Mouse (Mus musculus): ENCODE data around the gene Hist1h1d. TPM values are rescaled to one million over a fixed set of nuclear protein-coding genes. Genes with fewer than 3 reads are reported as not detected.
"Not testable (repeated sequence)": the region's sequence is repeated elsewhere in the genome, so short reads cannot be mapped to it uniquely, and the experiment has no call there.

Hist1h1d gene
- polyA plus RNA-seq, 1 experiment from 2014 or later, result 0.09 TPM

- peak overlapping the region; percentile 90 for H3K27ac ChIP-seq (replicated peaks)
- 54% methylated on average over 8 of the region's 8 CpGs for WGBS
- H3K27me3 ChIP-seq (replicated peaks), result no peaks in the 10 kb centered on the region
- no peaks in the 10 kb centered on the region for H3K36me3 ChIP-seq
- H3K9ac ChIP-seq (replicated peaks), result no peak overlapping the region; the same call in 1 of the 2 replicates
- no peaks in the 10 kb centered on the region for H3K9me3 ChIP-seq (replicated peaks)
- H3K4me3 ChIP-seq (replicated peaks), result peak overlapping the region; percentile 49
- H3K4me1 ChIP-seq, result peaks cover 32% of the 10 kb centered on the region
- peak overlapping the region; percentile 68 for H3K4me2 ChIP-seq
- ATAC-seq (ENCODE audit: low FRiP score), result no peak
These were observed 839 bp upstream of the Hist1h1d start for GRCm38 (mm10) chr13:23551931-23552914.

GRCm38 (mm10) chr13:23554393-23554792 lies 1.3 kb downstream of the Hist1h1d start:
- Histone ChIP-seq H3K4me1 (peaks cover 32% of the 10 kb centered on the region), H3K4me2 (peak overlapping the region; percentile 99), H3K9ac (replicated peaks) (peak overlapping the region; percentile 64; the same call in 1 of the 2 replicates), H3K4me3 (replicated peaks) (peak overlapping the region; percentile 51), H3K27ac (replicated peaks) (peak overlapping the region; percentile 87), H3K9me3 (replicated peaks) (no peaks in the 10 kb centered on the region), H3K27me3 (replicated peaks) (no peaks in the 10 kb centered on the region), H3K36me3 (no peaks in the 10 kb centered on the region)
- no peak for ATAC-seq (ENCODE audit: low FRiP score)
- WGBS, result 26% methylated on average over 9 of the region's 9 CpGs

- peak; percentile 77 for ATAC-seq (ENCODE audit: low FRiP score)
- Histone ChIP-seq H3K4me2 (peak overlapping the region; percentile 99), H3K4me3 (replicated peaks) (peak overlapping the region; percentile 51), H3K27me3 (replicated peaks) (no peaks in the 10 kb centered on the region), H3K9ac (replicated peaks) (peak overlapping the region; percentile 64), H3K36me3 (no peaks in the 10 kb centered on the region), H3K9me3 (replicated peaks) (no peaks in the 10 kb centered on the region), H3K4me1 (peaks cover 32% of the 10 kb centered on the region), H3K27ac (replicated peaks) (peak overlapping the region; percentile 87)
- WGBS, result 0% methylated on average over 54 of the region's 54 CpGs
These were observed 2.1 kb downstream of the Hist1h1d start for GRCm38 (mm10) chr13:23554925-23555838.

- no peaks in the 10 kb centered on the region for H3K36me3 ChIP-seq
- H3K4me1 ChIP-seq, result peaks cover 30% of the 10 kb centered on the region
- peak overlapping the region; percentile 64 for H3K9ac ChIP-seq (replicated peaks)
- no peaks in the 10 kb centered on the region for H3K27me3 ChIP-seq (replicated peaks)
- WGBS, result under 1% methylated on average over 18 of the region's 18 CpGs
- peak overlapping the region; percentile 51 for H3K4me3 ChIP-seq (replicated peaks)
- H3K27ac ChIP-seq (replicated peaks), result peak overlapping the region; percentile 87
- peak overlapping the region; percentile 99 for H3K4me2 ChIP-seq
- H3K9me3 ChIP-seq (replicated peaks), result no peaks in the 10 kb centered on the region
- ATAC-seq (ENCODE audit: low FRiP score), result peak; percentile 87
These were observed 2.9 kb downstream of the Hist1h1d start for GRCm38 (mm10) chr13:23555839-23556416.

GRCm38 (mm10) chr13:23556906-23557305 lies 3.8 kb downstream of the Hist1h1d start:
- H3K4me2 ChIP-seq, result peak overlapping the region; percentile 99; the same call in 1 of the 2 replicates
- WGBS, result 75% methylated on average over 3 of the region's 3 CpGs
- H3K27ac ChIP-seq (replicated peaks), result peak overlapping the region; percentile 54; the same call in 1 of the 2 replicates
- peaks cover 29% of the 10 kb centered on the region for H3K4me1 ChIP-seq
- H3K27me3 ChIP-seq (replicated peaks), result no peaks in the 10 kb centered on the region
- H3K9ac ChIP-seq (replicated peaks), result no peak overlapping the region
- H3K36me3 ChIP-seq, result no peaks in the 10 kb centered on the region
- ATAC-seq (ENCODE audit: low FRiP score), result no peak
- H3K4me3 ChIP-seq (replicated peaks), result no peak overlapping the region
- no peaks in the 10 kb centered on the region for H3K9me3 ChIP-seq (replicated peaks)

- not testable (repeated sequence) for H3K9me3 ChIP-seq (replicated peaks); H3K9ac ChIP-seq (replicated peaks); H3K36me3 ChIP-seq; ATAC-seq (ENCODE audit: low FRiP score); H3K27me3 ChIP-seq (replicated peaks); H3K4me3 ChIP-seq (replicated peaks); H3K27ac ChIP-seq (replicated peaks); H3K4me2 ChIP-seq
- 32% methylated on average over 2 of the region's 2 CpGs for WGBS
- H3K4me1 ChIP-seq, result peaks cover 18% of the 10 kb centered on the region
These were observed 7.6 kb downstream of the Hist1h1d start for GRCm38 (mm10) chr13:23560699-23561098.

GRCm38 (mm10) chr13:23561531-23561882 lies 8.4 kb downstream of the Hist1h1d start:
- WGBS, result 0% methylated on average over 2 of the region's 5 CpGs
- peak overlapping the region; percentile 67; the same call in 1 of the 2 replicates for H3K9ac ChIP-seq (replicated peaks)
- peak overlapping the region; percentile 97 for H3K27ac ChIP-seq (replicated peaks)
- not testable (repeated sequence) for ATAC-seq (ENCODE audit: low FRiP score); H3K9me3 ChIP-seq (replicated peaks); H3K27me3 ChIP-seq (replicated peaks); H3K36me3 ChIP-seq
- H3K4me2 ChIP-seq, result peak overlapping the region; percentile 84
- H3K4me3 ChIP-seq (replicated peaks), result peak overlapping the region; percentile 49
- peaks cover 14% of the 10 kb centered on the region for H3K4me1 ChIP-seq

- H3K27me3 ChIP-seq (replicated peaks); H3K9me3 ChIP-seq (replicated peaks); H3K36me3 ChIP-seq; H3K4me1 ChIP-seq: not testable (repeated sequence)
- Histone ChIP-seq H3K27ac (replicated peaks) (peak within 1 kb of the TSS; percentile 97), H3K9ac (replicated peaks) (peak within 1 kb of the TSS; percentile 67), H3K4me2 (peak within 1 kb of the TSS; percentile 84), H3K4me3 (replicated peaks) (peak within 1 kb of the TSS; percentile 49)
- 2% methylated on average over 58 of the region's 67 CpGs for WGBS
- ATAC-seq (ENCODE audit: low FRiP score), result peak; percentile 95
These were observed 9.0 kb downstream of the Hist1h1d start, which contains the start of gene Hist1h3e for GRCm38 (mm10) chr13:23561883-23562659. Gene Hist1h3e, minus strand, starts transcription at chr13:23562369.

- WGBS, result 2% methylated on average over 18 of the region's 18 CpGs
- H3K36me3 ChIP-seq, result no peaks in the 10 kb centered on the region
These were observed 9.8 kb downstream of the Hist1h1d start for GRCm38 (mm10) chr13:23562699-23563462.

GRCm38 (mm10) chr13:23564482-23564881 lies 11.4 kb downstream of the Hist1h1d start:
- peak overlapping the region; percentile 97 for H3K27ac ChIP-seq (replicated peaks)
- H3K27me3 ChIP-seq (replicated peaks), result no peaks in the 10 kb centered on the region
- H3K4me1 ChIP-seq, result peaks cover 10% of the 10 kb centered on the region; the same call in 1 of the 2 replicates
- no peak overlapping the region for H3K9ac ChIP-seq (replicated peaks)
- H3K4me3 ChIP-seq (replicated peaks), result no peak overlapping the region
- no peaks in the 10 kb centered on the region for H3K36me3 ChIP-seq
- 95% methylated on average over 2 of the region's 2 CpGs for WGBS
- no peaks in the 10 kb centered on the region for H3K9me3 ChIP-seq (replicated peaks)
- no peak for ATAC-seq (ENCODE audit: low FRiP score)
- H3K4me2 ChIP-seq, result no peak overlapping the region

More at GRCm38 (mm10) chr13:23562699-23563462, 9.8 kb downstream of the Hist1h1d start:
- Histone ChIP-seq H3K27ac (replicated peaks) (peak overlapping the region; percentile 97), H3K9me3 (replicated peaks) (no peaks in the 10 kb centered on the region), H3K4me1 (peaks cover 9% of the 10 kb centered on the region; the same call in 1 of the 2 replicates), H3K9ac (replicated peaks) (peak overlapping the region; percentile 51), H3K27me3 (replicated peaks) (no peaks in the 10 kb centered on the region), H3K4me2 (peak overlapping the region; percentile 84), H3K4me3 (replicated peaks) (peak overlapping the region; percentile 49)
- peak; percentile 71 for ATAC-seq (ENCODE audit: low FRiP score)
